Mouse (Mus musculus) heart, postnatal 0 days (tissue): ENCODE results near the gene Lamc3. TPM values are rescaled to one million over a fixed set of nuclear protein-coding genes. Genes with fewer than 3 reads are reported as not detected.
"Not testable (repeated sequence)": the region's sequence is repeated elsewhere in the genome, so short reads cannot be mapped to it uniquely, and the experiment has no call there.

Source experiments
- ATAC-seq: fragments of 200-750 bp; cut with Nextera tagmentation; 2 replicates; pipeline ENCODE4 v1.8.0; 2017; ENCODE audit warnings: low read depth, moderate number of reproducible peaks, moderate library complexity; ENCODE audit not compliant: insufficient read depth
- DNase-seq: peaks from one replicate; pipeline ENCODE4 v3.0.0-alpha.2; 2016; ENCODE audit warnings: low spot score
- H3K27ac ChIP-seq: fragments of 300-500 bp; sonication (generic); 2 replicates; pipeline ENCODE4 v1.5.1; 2014; ENCODE audit warnings: low read depth, mild to moderate bottlenecking
- H3K27me3 ChIP-seq: fragments of 300-500 bp; sonication (generic); 2 replicates; pipeline ENCODE4 v1.6.1; 2014; ENCODE audit warnings: low read length, mixed read lengths; ENCODE audit not compliant: control insufficient read depth, insufficient read depth
- H3K36me3 ChIP-seq: fragments of 300-500 bp; sonication (generic); replicated peaks from 2 replicates; pipeline ENCODE4 v1.6.1; 2014; ENCODE audit warnings: low read length, mixed read lengths; ENCODE audit not compliant: control insufficient read depth, insufficient read depth
- H3K4me1 ChIP-seq: fragments of 300-500 bp; sonication (generic); 2 replicates; pipeline ENCODE4 v1.6.1; 2014; ENCODE audit warnings: antibody characterized with exemption; ENCODE audit not compliant: control insufficient read depth, insufficient read depth
- H3K4me2 ChIP-seq: fragments of 300-500 bp; sonication (generic); 2 replicates; pipeline ENCODE4 v1.6.1; 2014; ENCODE audit warnings: low read depth, mild to moderate bottlenecking, low read length, moderate library complexity
- H3K4me3 ChIP-seq: fragments of 300-500 bp; sonication (generic); 2 replicates; pipeline ENCODE4 v1.5.1; 2014; ENCODE audit warnings: low read depth, low read length
- H3K9ac ChIP-seq: fragments of 300-500 bp; sonication (generic); replicated peaks from 2 replicates; pipeline ENCODE4 v1.6.1; 2014; ENCODE audit warnings: low read depth, low read length, mixed read lengths
- H3K9me3 ChIP-seq: fragments of 300-500 bp; sonication (generic); replicated peaks from 2 replicates; pipeline ENCODE4 v1.6.1; 2016; ENCODE audit warnings: low read length; ENCODE audit not compliant: control insufficient read depth
- CTCF ChIP-seq: IDR thresholded peaks from 2 replicates; pipeline ENCODE4 v1.5.1; 2016; ENCODE audit warnings: antibody characterized with exemption, control low read depth, low read depth
- EP300 ChIP-seq: IDR thresholded peaks from 2 replicates; pipeline ENCODE4 v1.6.1; 2016; ENCODE audit warnings: antibody characterized with exemption, low read depth
- WGBS: fragments of 180-500 bp; shearing (Covaris S2); extraction: QIAGEN DNeasy Blood & Tissue Kit; methylation state at CpG from one replicate; pipeline ENCODE4 v1.1.7; 2014; 5-methylcytosine and 5-hydroxymethylcytosine counted together
- polyA plus RNA-seq: library from polyadenylated mRNA; unstranded; fragments of >200 nt; fragmentation: Nextera tagmentation; extraction: Ambion mirVana; gene quantifications from 2 replicates; pipeline ENCODE4 v1.2.1, GENCODE M21; 2015
- total RNA-seq: library from RNA; depleted of rRNA; stranded (reverse); fragments of >200 nt; gene quantifications from 2 replicates; pipeline ENCODE4 v1.2.3, GENCODE M21; 2014; ENCODE audit warnings: low replicate concordance

The Lamc3 gene
- total and polyA plus RNA-seq, 2 experiments from 2014 or later, result 0.16 to 0.65 TPM

- Histone ChIP-seq H3K27ac (no peak overlapping the region), H3K36me3 (no peaks in the 10 kb centered on the region), H3K9ac (no peak overlapping the region), H3K4me1 (no peaks in the 10 kb centered on the region), H3K27me3 (no peaks in the 10 kb centered on the region), H3K4me3 (no peak overlapping the region), H3K9me3 (no peaks in the 10 kb centered on the region), H3K4me2 (no peak overlapping the region)
- ATAC-seq (no peak), DNase-seq (no peak)
- WGBS, result 34% methylated on average over 6 of the region's 6 CpGs
- TF ChIP-seq EP300 (no peak), CTCF (no peak)
Measured at GRCm38 (mm10) chr2:31904089-31904488, 17.0 kb downstream of the Lamc3 start.

GRCm38 (mm10) chr2:31904622-31905021 is 17.5 kb downstream of the Lamc3 start:
- DNase-seq (no peak), ATAC-seq (no peak)
- H3K27ac ChIP-seq, result no peak overlapping the region
- H3K27me3 ChIP-seq, result no peaks in the 10 kb centered on the region
- no peaks in the 10 kb centered on the region for H3K36me3 ChIP-seq
- no peak overlapping the region for H3K4me2 ChIP-seq
- no peak overlapping the region for H3K9ac ChIP-seq
- no peaks in the 10 kb centered on the region for H3K4me1 ChIP-seq
- TF ChIP-seq EP300 (no peak), CTCF (peak; percentile 18)
- H3K9me3 ChIP-seq, result no peaks in the 10 kb centered on the region
- WGBS, result 13% methylated on average over 8 of the region's 8 CpGs
- no peak overlapping the region for H3K4me3 ChIP-seq

- Histone ChIP-seq H3K4me2 (no peak overlapping the region), H3K9me3 (no peaks in the 10 kb centered on the region), H3K27me3 (no peaks in the 10 kb centered on the region), H3K9ac (no peak overlapping the region), H3K36me3 (no peaks in the 10 kb centered on the region), H3K4me3 (no peak overlapping the region), H3K4me1 (no peaks in the 10 kb centered on the region), H3K27ac (no peak overlapping the region)
- no peak for DNase-seq
- ATAC-seq, result no peak
- WGBS, result 32% methylated on average over 9 of the region's 9 CpGs
- TF ChIP-seq EP300 (no peak), CTCF (no peak)
Measured at GRCm38 (mm10) chr2:31905682-31906081, 18.6 kb downstream of the Lamc3 start.

GRCm38 (mm10) chr2:31906407-31906806 is 19.3 kb downstream of the Lamc3 start:
- 45% methylated on average over 9 of the region's 9 CpGs for WGBS
- no peak overlapping the region for H3K9ac ChIP-seq
- DNase-seq, result no peak
- TF ChIP-seq EP300 (no peak), CTCF (no peak)
- H3K4me3 ChIP-seq, result no peak overlapping the region
- H3K4me1 ChIP-seq, result no peaks in the 10 kb centered on the region
- no peaks in the 10 kb centered on the region for H3K36me3 ChIP-seq
- H3K4me2 ChIP-seq, result no peak overlapping the region
- no peaks in the 10 kb centered on the region for H3K9me3 ChIP-seq
- ATAC-seq, result no peak
- no peaks in the 10 kb centered on the region for H3K27me3 ChIP-seq
- no peak overlapping the region for H3K27ac ChIP-seq

- H3K27ac ChIP-seq, result no peak overlapping the region
- no peak overlapping the region for H3K4me3 ChIP-seq
- no peak for DNase-seq
- H3K4me2 ChIP-seq, result no peak overlapping the region
- peaks cover 4% of the 10 kb centered on the region; the same call in 1 of the 2 replicates for H3K27me3 ChIP-seq
- no peak overlapping the region for H3K9ac ChIP-seq
- 61% methylated on average over 4 of the region's 4 CpGs for WGBS
- no peaks in the 10 kb centered on the region for H3K36me3 ChIP-seq
- ATAC-seq, result no peak
- no peaks in the 10 kb centered on the region for H3K9me3 ChIP-seq
- TF ChIP-seq EP300 (no peak), CTCF (peak; percentile 68)
- no peaks in the 10 kb centered on the region for H3K4me1 ChIP-seq
Measured at GRCm38 (mm10) chr2:31912575-31912974, 25.5 kb downstream of the Lamc3 start.

- H3K4me2 ChIP-seq, H3K27ac ChIP-seq, H3K27me3 ChIP-seq, H3K4me3 ChIP-seq, H3K4me1 ChIP-seq, DNase-seq, ATAC-seq, H3K36me3 ChIP-seq, H3K9me3 ChIP-seq, H3K9ac ChIP-seq: not testable (repeated sequence)
- TF ChIP-seq CTCF, result 0 out of 2 replicates have a peak, but pooled peaks have one; percentile 5
Measured at GRCm38 (mm10) chr2:31914213-31914612, 27.1 kb downstream of the Lamc3 start.
